Mouse (Mus musculus): ENCODE data around the gene Cdk7. TPM values are rescaled to one million over a fixed set of nuclear protein-coding genes. Genes with fewer than 3 reads are reported as not detected.

Cdk7 gene
- total and polyA plus RNA-seq, 3 experiments = 11.2 to 24.0 (median 21.7) TPM

GRCm38 (mm10) chr13:100750799-100751198 is 20.1 kb upstream of the Cdk7 start:
- TF ChIP-seq EP300 (IDR thresholded peaks at IDR 0.05; ENCODE audit: insufficient read depth, low read depth, low read length) = no peak
- TF ChIP-seq CTCF (IDR thresholded peaks at IDR 0.05) = no peak
- no peak for TF ChIP-seq POLR2A (IDR thresholded peaks at IDR 0.05; ENCODE audit: insufficient read depth, low read depth, low read length)
- H3K36me3 ChIP-seq (ENCODE audit: control insufficient read depth, insufficient read depth, low read length) = no peaks in the 10 kb centered on the region
- H3K79me2 ChIP-seq (replicated peaks; ENCODE audit: control insufficient read depth, insufficient read depth, low read length) = no peaks in the 10 kb centered on the region
- no peak overlapping the region for H3K27ac ChIP-seq
- H3K9ac ChIP-seq (ENCODE audit: low read depth, low read length) = no peak overlapping the region
- 48% methylated on average over 5 of the region's 5 CpGs for WGBS
- DNase-seq = no peak
- intact Hi-C loops (cut with DNase I) = no loop called here
- H3K4me1 ChIP-seq (ENCODE audit: control insufficient read depth, insufficient read depth, low read length) = peaks cover 1% of the 10 kb centered on the region; the same call in 1 of the 2 replicates
- H3K4me3 ChIP-seq = no peak overlapping the region
- H3K27me3 ChIP-seq (ENCODE audit: control insufficient read depth, insufficient read depth, low read length) = no peaks in the 10 kb centered on the region

DNA sequence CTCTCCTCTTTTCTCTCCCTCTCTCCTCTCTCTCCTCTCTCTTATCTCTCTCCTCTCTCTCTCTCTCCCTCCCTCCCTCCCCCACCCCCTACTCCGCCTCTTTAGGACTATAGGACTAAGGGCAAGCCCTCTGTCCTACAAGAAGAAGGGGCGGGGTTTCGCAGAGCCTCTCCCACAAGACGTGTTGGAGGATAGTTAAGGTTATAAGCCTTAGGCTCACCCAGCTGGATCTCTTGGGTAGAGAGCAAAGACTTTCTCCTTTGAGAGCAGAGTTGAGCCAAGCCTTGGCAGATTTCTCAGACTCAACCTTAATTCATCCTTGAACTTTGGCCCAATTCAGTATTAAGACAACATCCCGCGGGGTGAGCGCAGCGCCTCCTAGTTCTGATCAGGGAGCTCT is 17.9 kb upstream of the Cdk7 start:
- no peak overlapping the region for H3K9ac ChIP-seq (ENCODE audit: low read depth, low read length)
- H3K4me3 ChIP-seq = no peak overlapping the region
- WGBS = 60% methylated on average over 8 of the region's 8 CpGs
- no peaks in the 10 kb centered on the region for H3K79me2 ChIP-seq (replicated peaks; ENCODE audit: control insufficient read depth, insufficient read depth, low read length)
- DNase-seq = no peak
- no peak overlapping the region for H3K27ac ChIP-seq
- no peak for TF ChIP-seq CTCF (IDR thresholded peaks at IDR 0.05)
- intact Hi-C loops (cut with DNase I) = no loop called here
- H3K4me1 ChIP-seq (ENCODE audit: control insufficient read depth, insufficient read depth, low read length) = no peaks in the 10 kb centered on the region; the same call in 1 of the 2 replicates
- no peaks in the 10 kb centered on the region for H3K36me3 ChIP-seq (ENCODE audit: control insufficient read depth, insufficient read depth, low read length)
- H3K27me3 ChIP-seq (ENCODE audit: control insufficient read depth, insufficient read depth, low read length) = no peaks in the 10 kb centered on the region

DNA sequence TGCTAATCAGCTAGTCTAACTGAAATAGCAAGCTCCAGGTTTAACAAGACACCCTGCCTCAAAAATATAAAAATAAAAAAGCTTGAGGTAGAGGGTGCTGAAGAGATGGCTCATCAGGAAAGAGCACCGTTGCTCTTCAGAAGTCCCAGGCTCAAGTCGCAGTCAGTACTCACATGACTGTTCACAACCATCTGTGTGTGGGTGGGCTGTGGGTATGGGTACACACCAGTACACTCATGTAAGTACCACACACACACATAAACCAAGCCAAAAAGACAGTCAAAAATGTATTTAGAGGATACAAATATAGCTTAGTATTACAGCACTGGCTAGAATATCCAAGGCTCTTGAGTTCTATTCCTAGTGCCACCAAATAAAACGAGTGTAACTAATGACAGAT is 15.4 kb upstream of the Cdk7 start:
- no peak overlapping the region for H3K9ac ChIP-seq (ENCODE audit: low read depth, low read length)
- no peak overlapping the region for H3K27ac ChIP-seq
- H3K27me3 ChIP-seq (ENCODE audit: control insufficient read depth, insufficient read depth, low read length) = no peaks in the 10 kb centered on the region
- no peak for DNase-seq
- TF ChIP-seq POLR2A (IDR thresholded peaks at IDR 0.05; ENCODE audit: insufficient read depth, low read depth, low read length) (no peak), CTCF (IDR thresholded peaks at IDR 0.05) (no peak), EP300 (IDR thresholded peaks at IDR 0.05; ENCODE audit: insufficient read depth, low read depth, low read length) (no peak)
- no peaks in the 10 kb centered on the region for H3K79me2 ChIP-seq (replicated peaks; ENCODE audit: control insufficient read depth, insufficient read depth, low read length)
- H3K4me1 ChIP-seq (ENCODE audit: control insufficient read depth, insufficient read depth, low read length) = peaks cover 2% of the 10 kb centered on the region
- H3K36me3 ChIP-seq (ENCODE audit: control insufficient read depth, insufficient read depth, low read length) = peaks cover 2% of the 10 kb centered on the region
- intact Hi-C loops (cut with DNase I) = no loop called here
- WGBS = 72% methylated on average over 3 of the region's 3 CpGs
- no peak overlapping the region for H3K4me3 ChIP-seq

- Histone ChIP-seq H3K79me2 (replicated peaks; ENCODE audit: control insufficient read depth, insufficient read depth, low read length) (no peaks in the 10 kb centered on the region), H3K27ac (peak within 1 kb of the TSS; percentile 97), H3K4me3 (peak within 1 kb of the TSS; percentile 100), H3K36me3 (ENCODE audit: control insufficient read depth, insufficient read depth, low read length) (peaks cover 2% of the 10 kb centered on the region), H3K9ac (ENCODE audit: low read depth, low read length) (peak within 1 kb of the TSS; percentile 88), H3K27me3 (ENCODE audit: control insufficient read depth, insufficient read depth, low read length) (no peaks in the 10 kb centered on the region), H3K4me1 (ENCODE audit: control insufficient read depth, insufficient read depth, low read length) (peaks cover 2% of the 10 kb centered on the region)
- intact Hi-C loops (cut with DNase I) = loop anchor here (1.0 to 2.0 kb wide), 3 partner anchors 13 to 89 kb away; partner anchors contain the start of genes Ccnb1 and Slc30a5
- WGBS = under 1% methylated on average over 52 of the region's 52 CpGs
- TF ChIP-seq POLR2A (IDR thresholded peaks at IDR 0.05; ENCODE audit: insufficient read depth, low read depth, low read length) (peak; percentile 83), EP300 (IDR thresholded peaks at IDR 0.05; ENCODE audit: insufficient read depth, low read depth, low read length) (peak; percentile 26; the same call in 1 of the 2 replicates), CTCF (IDR thresholded peaks at IDR 0.05) (0 out of 2 replicates have a peak, but pooled peaks have one; percentile 16)
- DNase-seq = peak; percentile 94 to 95
These were observed 13.5 kb upstream of the Cdk7 start, which contains the start of gene Mrps36 for GRCm38 (mm10) chr13:100744036-100744744. Gene Mrps36 (minus strand): TSS chr13:100744659.

- H3K9ac ChIP-seq (ENCODE audit: low read depth, low read length) = peak overlapping the region; percentile 62; the same call in 1 of the 2 replicates
- H3K27ac ChIP-seq = peak overlapping the region; percentile 97
- peak overlapping the region; percentile 100 for H3K4me3 ChIP-seq
- no peaks in the 10 kb centered on the region for H3K79me2 ChIP-seq (replicated peaks; ENCODE audit: control insufficient read depth, insufficient read depth, low read length)
- DNase-seq = no peak
- TF ChIP-seq POLR2A (IDR thresholded peaks at IDR 0.05; ENCODE audit: insufficient read depth, low read depth, low read length) = no peak
- no peak for TF ChIP-seq CTCF (IDR thresholded peaks at IDR 0.05)
- TF ChIP-seq EP300 (IDR thresholded peaks at IDR 0.05; ENCODE audit: insufficient read depth, low read depth, low read length) = no peak
- peaks cover 2% of the 10 kb centered on the region for H3K36me3 ChIP-seq (ENCODE audit: control insufficient read depth, insufficient read depth, low read length)
- intact Hi-C loops (cut with DNase I) = loop anchor here (1.0 to 2.0 kb wide), 4 partner anchors 12 to 89 kb away; partner anchors contain the start of genes Ccnb1, Cenph and Slc30a5
- H3K27me3 ChIP-seq (ENCODE audit: control insufficient read depth, insufficient read depth, low read length) = no peaks in the 10 kb centered on the region
- 47% methylated on average over 11 of the region's 11 CpGs for WGBS
- H3K4me1 ChIP-seq (ENCODE audit: control insufficient read depth, insufficient read depth, low read length) = peaks cover 2% of the 10 kb centered on the region
These were observed 12.8 kb upstream of the Cdk7 start for GRCm38 (mm10) chr13:100743346-100744035.

Measured in heart, adult 2 months (tissue).